Mouse (Mus musculus): ENCODE data around the gene Bet1l.

Bet1l gene

GRCm38 (mm10) chr7:140828171-140828881, 29.1 kb downstream of the Bet1l start:
- DNase-seq = peak; percentile 70 to 78

- no peak for DNase-seq
These were observed 34.6 kb downstream of the Bet1l start for GRCm38 (mm10) chr7:140822731-140823130.

GRCm38 (mm10) chr7:140821653-140822329, 35.6 kb downstream of the Bet1l start, which contains the start of gene Zfp941:
Gene Zfp941 (minus strand): TSS chr7:140822178.
- DNase-seq = peak; percentile 83 to 85

GRCm38 (mm10) chr7:140821305-140821652, 36.1 kb downstream of the Bet1l start:
- peak; percentile 55 to 57 for DNase-seq

GRCm38 (mm10) chr7:140820173-140820572, 37.2 kb downstream of the Bet1l start:
- DNase-seq = peak in 1 of 2 experiments; percentile 21

GRCm38 (mm10) chr7:140812850-140813249, 44.5 kb downstream of the Bet1l start:
- no peak for DNase-seq

- DNase-seq = no peak
These were observed 45.7 kb downstream of the Bet1l start for GRCm38 (mm10) chr7:140811714-140812113.

- DNase-seq = no peak
These were observed 46.9 kb downstream of the Bet1l start for GRCm38 (mm10) chr7:140810496-140810895.

- DNase-seq = peak; percentile 30 to 35
These were observed 51.7 kb downstream of the Bet1l start for GRCm38 (mm10) chr7:140805704-140806103.

Measured in cerebellum, adult 18-20 months (tissue).